ENCODE assay signal across 8 mouse cellular contexts in the genomic region with DNA sequence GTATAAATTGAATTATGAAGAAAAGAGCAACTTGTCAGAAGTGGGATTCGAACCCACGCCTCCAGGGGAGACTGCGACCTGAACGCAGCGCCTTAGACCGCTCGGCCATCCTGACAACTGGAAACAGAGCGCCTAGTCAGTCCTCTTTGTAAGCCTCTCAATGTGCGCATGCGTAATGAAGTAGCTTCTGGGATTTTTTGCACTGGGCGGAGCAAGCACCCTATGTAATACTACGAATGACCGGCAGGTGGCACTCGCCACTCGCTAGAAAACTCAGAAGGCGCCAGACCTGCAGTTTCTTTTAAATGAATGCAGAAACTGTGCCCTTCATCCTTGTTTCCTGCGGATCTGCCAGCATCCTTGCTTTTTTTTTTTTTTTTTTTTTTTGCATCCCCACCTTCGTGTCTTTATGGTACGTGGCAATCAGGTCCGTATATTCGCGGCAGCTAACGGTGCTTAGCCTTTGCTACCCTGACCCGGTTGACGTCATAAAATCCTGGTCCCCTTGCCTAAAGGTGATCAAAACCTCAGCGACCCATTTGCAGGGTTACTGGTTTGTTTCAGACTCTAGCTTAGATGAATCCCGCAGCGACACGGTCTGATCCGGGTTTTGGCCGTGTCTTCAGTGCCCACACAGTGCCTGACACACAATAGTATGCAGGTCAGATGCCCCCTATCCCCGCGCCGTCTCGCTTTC. TPM values are rescaled to one million over a fixed set of nuclear protein-coding genes. Genes with fewer than 3 reads are reported as not detected.
DNase-seq lines count a peak whose midpoint lies in the region; ATAC-seq and TF ChIP-seq lines count a peak whose summit lies in the region.

No protein-coding gene starts in this region.

- H3K4me3 ChIP-seq in bone marrow macrophage, adult 2 months (ENCODE audit: insufficient read depth, low read length) = peak overlapping the region; percentile 61
- H3K4me3 ChIP-seq in embryonic fibroblast, embryonic 13.5 days (ENCODE audit: insufficient read depth, low read length) = peak overlapping the region; percentile 33
- H3K4me3 ChIP-seq in heart, embryonic 10.5 days = peak overlapping the region; percentile 65
- peak overlapping the region; percentile 58 for H3K4me3 ChIP-seq in kidney, embryonic 15.5 days (replicated peaks)

- no peaks in the 10 kb centered on the region for H3K9me3 ChIP-seq in heart, embryonic 10.5 days
- H3K9me3 ChIP-seq in kidney, embryonic 15.5 days (replicated peaks) = no peaks in the 10 kb centered on the region

- peak; percentile 96 for DNase-seq in A20 (ENCODE audit: low read depth, low spot score)
- DNase-seq in heart, embryonic 10.5 days (ENCODE audit: low spot score) = peak; percentile 98
- DNase-seq in liver = peak; percentile 97
- peak; percentile 98 to 100 for DNase-seq in spleen, postnatal 4 days (ENCODE audit: low spot score in 2 of 2)

- H3K4me1 ChIP-seq in bone marrow macrophage, adult 2 months (ENCODE audit: control insufficient read depth, insufficient read depth, low read length) = no peaks in the 10 kb centered on the region
- H3K4me1 ChIP-seq in embryonic fibroblast, embryonic 13.5 days (ENCODE audit: control insufficient read depth, insufficient read depth, low read length) = no peaks in the 10 kb centered on the region; the same call in 1 of the 2 replicates
- peaks cover 23% of the 10 kb centered on the region for H3K4me1 ChIP-seq in heart, embryonic 10.5 days
- H3K4me1 ChIP-seq in kidney, embryonic 15.5 days = 0 out of 2 replicates have a peak, but pooled peaks cover 19% of the 10 kb centered on the region

- no peak overlapping the region for H3K27ac ChIP-seq in bone marrow macrophage, adult 2 months (ENCODE audit: insufficient read depth, low read depth, low read length)
- no peak overlapping the region for H3K27ac ChIP-seq in embryonic fibroblast, embryonic 13.5 days (ENCODE audit: insufficient read depth, low read length)
- peak overlapping the region; percentile 13; the same call in 1 of the 2 replicates for H3K27ac ChIP-seq in heart, embryonic 10.5 days
- no peak overlapping the region for H3K27ac ChIP-seq in kidney, embryonic 15.5 days

- peak; percentile 91 for ATAC-seq in kidney, embryonic 15.5 days (replicated peaks; ENCODE audit: low FRiP score)
- peak; percentile 85 for ATAC-seq in monocyte, adult 5-6 weeks (replicated peaks; ENCODE audit: insufficient number of reproducible peaks, low FRiP score, low TSS enrichment, poor library complexity, severe bottlenecking)

- peak; percentile 85 for TF ChIP-seq CTCF in bone marrow macrophage, adult 2 months (IDR thresholded peaks at IDR 0.05; ENCODE audit: low read depth, low read length)
- peak; percentile 57 for TF ChIP-seq CTCF in embryonic fibroblast, embryonic 13.5 days (IDR thresholded peaks at IDR 0.05; ENCODE audit: borderline replicate concordance, insufficient read depth, low read length)

- H3K27me3 ChIP-seq in heart, embryonic 10.5 days (ENCODE audit: insufficient read depth, poor library complexity, severe bottlenecking) = 0 out of 2 replicates have a peak, but pooled peaks cover 3% of the 10 kb centered on the region
- no peaks in the 10 kb centered on the region for H3K27me3 ChIP-seq in kidney, embryonic 15.5 days

- under 1% methylated on average over 35 of the region's 35 CpGs for WGBS in heart, embryonic 10.5 days
- under 1% methylated on average over 35 of the region's 35 CpGs for WGBS in kidney, embryonic 15.5 days

- no peak for TF ChIP-seq POLR2A in bone marrow macrophage, adult 2 months (IDR thresholded peaks at IDR 0.05; ENCODE audit: borderline replicate concordance, low read depth, low read length)
- no peak for TF ChIP-seq POLR2A in embryonic fibroblast, embryonic 13.5 days (IDR thresholded peaks at IDR 0.05; ENCODE audit: low read depth, low read length)

- no peaks in the 10 kb centered on the region for H3K36me3 ChIP-seq in heart, embryonic 10.5 days
- H3K36me3 ChIP-seq in kidney, embryonic 15.5 days = no peaks in the 10 kb centered on the region

- H3K4me2 ChIP-seq in kidney, embryonic 15.5 days = peak overlapping the region; percentile 60

- H3K9ac ChIP-seq in kidney, embryonic 15.5 days = peak overlapping the region; percentile 5; the same call in 1 of the 2 replicates

RNA-seq across cellular contexts. Expression of gene Pllp, which starts 8.0 kb away (rescaled TPM):
- not detected in 2 replicates for polyA plus RNA-seq in bone marrow macrophage, adult 2 months (2012; ENCODE audit: insufficient read depth, insufficient read length, missing spikeins)
- 0.60 TPM in 1 of 2 replicates, not detected in the other for polyA plus RNA-seq in embryonic fibroblast, embryonic 13.5 days (2011; ENCODE audit: insufficient read length, low read depth, missing spikeins)
- polyA plus RNA-seq in heart, embryonic 10.5 days (2016; fragmentation: Nextera tagmentation; extraction: Ambion mirVana) = 0.20 and 1.1 TPM in 2 replicates
- 12.1 and 13.1 TPM in 2 replicates for polyA plus RNA-seq in kidney, embryonic 15.5 days (2015; fragmentation: Nextera tagmentation; extraction: Ambion mirVana)
- total RNA-seq in monocyte, adult 5-6 weeks (2017) = not detected in 3 replicates

RNA-seq across cellular contexts. Expression of gene Arl2bp, which starts 37.7 kb away (rescaled TPM):
- 25.3 and 32.4 TPM in 2 replicates for polyA plus RNA-seq in bone marrow macrophage, adult 2 months (2012; ENCODE audit: insufficient read depth, insufficient read length, missing spikeins)
- 89.0 and 100 TPM in 2 replicates for polyA plus RNA-seq in embryonic fibroblast, embryonic 13.5 days (2011; ENCODE audit: insufficient read length, low read depth, missing spikeins)
- polyA plus RNA-seq in heart, embryonic 10.5 days (2016; fragmentation: Nextera tagmentation; extraction: Ambion mirVana) = 131 and 141 TPM in 2 replicates
- polyA plus RNA-seq in kidney, embryonic 15.5 days (2015; fragmentation: Nextera tagmentation; extraction: Ambion mirVana) = 138 and 142 TPM in 2 replicates
- 40.4 to 122 TPM (median 48.4 TPM) in 3 replicates for total RNA-seq in monocyte, adult 5-6 weeks (2017)

RNA-seq across cellular contexts. Expression of gene Ccl22, which starts 41.3 kb away (rescaled TPM):
- polyA plus RNA-seq in bone marrow macrophage, adult 2 months (2012; ENCODE audit: insufficient read depth, insufficient read length, missing spikeins) = 0.36 and 0.50 TPM in 2 replicates
- not detected in 2 replicates for polyA plus RNA-seq in embryonic fibroblast, embryonic 13.5 days (2011; ENCODE audit: insufficient read length, low read depth, missing spikeins)
- polyA plus RNA-seq in heart, embryonic 10.5 days (2016; fragmentation: Nextera tagmentation; extraction: Ambion mirVana) = not detected in 2 replicates
- polyA plus RNA-seq in kidney, embryonic 15.5 days (2015; fragmentation: Nextera tagmentation; extraction: Ambion mirVana) = not detected in 2 replicates
- total RNA-seq in monocyte, adult 5-6 weeks (2017) = 0.11 to 0.87 TPM (median 0.57 TPM) in 3 replicates
